Mouse (Mus musculus): Measurements from ENCODE around the gene Cyp27a1.

Gene Cyp27a1

GRCm38 (mm10) chr1:74715886-74716285 is 2.5 kb downstream of the Cyp27a1 start:
- no peak for DNase-seq (ENCODE audit: low read depth in 2 of 2, low spot score in 2 of 2)

GRCm38 (mm10) chr1:74718113-74718512 is 4.7 kb downstream of the Cyp27a1 start:
- DNase-seq (ENCODE audit: low read depth in 2 of 2, low spot score in 2 of 2): no peak

- no peak for DNase-seq (ENCODE audit: low read depth in 2 of 2, low spot score in 2 of 2)
Measured at GRCm38 (mm10) chr1:74719281-74719680, 5.9 kb downstream of the Cyp27a1 start.

- DNase-seq (ENCODE audit: low read depth in 2 of 2, low spot score in 2 of 2): no peak
Measured at GRCm38 (mm10) chr1:74721657-74722056, 8.3 kb downstream of the Cyp27a1 start.

- no peak for DNase-seq (ENCODE audit: low read depth in 2 of 2, low spot score in 2 of 2)
Measured at GRCm38 (mm10) chr1:74723748-74724147, 10.4 kb downstream of the Cyp27a1 start.

GRCm38 (mm10) chr1:74726114-74726513 is 12.7 kb downstream of the Cyp27a1 start:
- no peak for DNase-seq (ENCODE audit: low read depth in 2 of 2, low spot score in 2 of 2)

GRCm38 (mm10) chr1:74726674-74727073 is 13.3 kb downstream of the Cyp27a1 start:
- no peak for DNase-seq (ENCODE audit: low read depth in 2 of 2, low spot score in 2 of 2)

- DNase-seq (ENCODE audit: low read depth in 2 of 2, low spot score in 2 of 2): no peak
Measured at GRCm38 (mm10) chr1:74728446-74728845, 15.1 kb downstream of the Cyp27a1 start.

GRCm38 (mm10) chr1:74736977-74737376 is 23.6 kb downstream of the Cyp27a1 start:
- DNase-seq (ENCODE audit: low read depth in 2 of 2, low spot score in 2 of 2): no peak

- no peak for DNase-seq (ENCODE audit: low read depth in 2 of 2, low spot score in 2 of 2)
Measured at GRCm38 (mm10) chr1:74737500-74737899, 24.1 kb downstream of the Cyp27a1 start.

- no peak for DNase-seq (ENCODE audit: low read depth in 2 of 2, low spot score in 2 of 2)
Measured at GRCm38 (mm10) chr1:74740846-74741245, 27.5 kb downstream of the Cyp27a1 start.

- no peak for DNase-seq (ENCODE audit: low read depth in 2 of 2, low spot score in 2 of 2)
Measured at GRCm38 (mm10) chr1:74747335-74747734, 34.0 kb downstream of the Cyp27a1 start.

GRCm38 (mm10) chr1:74748643-74749271 is 35.4 kb downstream of the Cyp27a1 start, which contains the start of gene Prkag3:
Gene Prkag3 (minus strand): TSS chr1:74749221.
- no peak for DNase-seq (ENCODE audit: low read depth in 2 of 2, low spot score in 2 of 2)

GRCm38 (mm10) chr1:74749301-74749700 is 35.9 kb downstream of the Cyp27a1 start:
- no peak for DNase-seq (ENCODE audit: low read depth in 2 of 2, low spot score in 2 of 2)

- no peak for DNase-seq (ENCODE audit: low read depth in 2 of 2, low spot score in 2 of 2)
Measured at GRCm38 (mm10) chr1:74750683-74751082, 37.3 kb downstream of the Cyp27a1 start.

- DNase-seq (ENCODE audit: low read depth in 2 of 2, low spot score in 2 of 2): no peak
Measured at GRCm38 (mm10) chr1:74752150-74752549, 38.8 kb downstream of the Cyp27a1 start.

- DNase-seq (ENCODE audit: low read depth in 2 of 2, low spot score in 2 of 2): no peak
Measured at GRCm38 (mm10) chr1:74752833-74753232, 39.5 kb downstream of the Cyp27a1 start.

- DNase-seq (ENCODE audit: low read depth in 2 of 2, low spot score in 2 of 2): no peak
Measured at GRCm38 (mm10) chr1:74753266-74753974, 40.0 kb downstream of the Cyp27a1 start.

GRCm38 (mm10) chr1:74754175-74754785 is 40.9 kb downstream of the Cyp27a1 start:
- no peak for DNase-seq (ENCODE audit: low read depth in 2 of 2, low spot score in 2 of 2)

- no peak for DNase-seq (ENCODE audit: low read depth in 2 of 2, low spot score in 2 of 2)
Measured at GRCm38 (mm10) chr1:74759773-74760172, 46.4 kb downstream of the Cyp27a1 start.

- DNase-seq (ENCODE audit: low read depth in 2 of 2, low spot score in 2 of 2): peak in 1 of 2 experiments; percentile 33
Measured at GRCm38 (mm10) chr1:74763081-74763480, 49.7 kb downstream of the Cyp27a1 start.

Measured in CD8-positive naive resting alpha-beta T cell, adult 2 months (primary cell).